Mouse (Mus musculus) neural tube, embryonic 11.5 days (tissue): Measurements from ENCODE around the gene Mog. TPM values are rescaled to one million over a fixed set of nuclear protein-coding genes. Genes with fewer than 3 reads are reported as not detected.

ENCODE experiments used
- ATAC-seq: fragments of 200-750 bp; cut with Nextera tagmentation; 2 replicates; pipeline ENCODE4 v1.8.0; 2017; ENCODE audit warnings: moderate number of reproducible peaks, mild to moderate bottlenecking, moderate TSS enrichment, moderate library complexity; ENCODE audit not compliant: insufficient read depth, low FRiP score, low TSS enrichment
- DNase-seq: peaks from one replicate; pipeline ENCODE4 v3.0.0-alpha.2; 2015; ENCODE audit warnings: low spot score
- H3K27ac ChIP-seq: fragments of 300-500 bp; sonication (generic); 2 replicates; pipeline ENCODE4 v1.5.1; 2014; ENCODE audit warnings: low read depth, mild to moderate bottlenecking, low read length
- H3K27me3 ChIP-seq: fragments of 300-500 bp; sonication (generic); 2 replicates; pipeline ENCODE4 v1.6.1; 2014; ENCODE audit warnings: mild to moderate bottlenecking, low read length, mixed read lengths; ENCODE audit not compliant: control insufficient read depth, insufficient read depth
- H3K36me3 ChIP-seq: fragments of 300-500 bp; sonication (generic); 2 replicates; pipeline ENCODE4 v1.6.1; 2014; ENCODE audit warnings: mild to moderate bottlenecking, low read length, moderate library complexity, mixed read lengths; ENCODE audit not compliant: control insufficient read depth, insufficient read depth
- H3K4me1 ChIP-seq: fragments of 300-500 bp; sonication (generic); 2 replicates; pipeline ENCODE4 v1.6.1; 2014; ENCODE audit warnings: low read length, mixed read lengths; ENCODE audit not compliant: control insufficient read depth, insufficient read depth
- H3K4me2 ChIP-seq: fragments of 300-500 bp; sonication (generic); 2 replicates; pipeline ENCODE4 v1.6.1; 2014; ENCODE audit warnings: low read depth, mild to moderate bottlenecking, moderate library complexity
- H3K4me3 ChIP-seq: fragments of 300-500 bp; sonication (generic); 2 replicates; pipeline ENCODE4 v1.5.1; 2014; ENCODE audit warnings: low read depth, low read length
- H3K9ac ChIP-seq: fragments of 300-500 bp; sonication (generic); 2 replicates; pipeline ENCODE4 v1.6.1; 2014; ENCODE audit warnings: mild to moderate bottlenecking, low read length
- H3K9me3 ChIP-seq: fragments of 300-500 bp; sonication (generic); 2 replicates; pipeline ENCODE4 v1.6.1; 2016; ENCODE audit warnings: low read length; ENCODE audit not compliant: control insufficient read depth
- WGBS: fragments of 180-500 bp; shearing (Covaris S2); extraction: QIAGEN DNeasy Blood & Tissue Kit; methylation state at CpG from one replicate; pipeline ENCODE4 v1.1.7; 2014; 5-methylcytosine and 5-hydroxymethylcytosine counted together
- polyA plus RNA-seq: library from polyadenylated mRNA; unstranded; fragments of >200 nt; fragmentation: Nextera tagmentation; extraction: Ambion mirVana; gene quantifications from 2 replicates; pipeline ENCODE4 v1.2.1, GENCODE M21; 2014

Gene Mog
- polyA plus RNA-seq, 1 experiment from 2014 or later: 0.40 TPM

DNA sequence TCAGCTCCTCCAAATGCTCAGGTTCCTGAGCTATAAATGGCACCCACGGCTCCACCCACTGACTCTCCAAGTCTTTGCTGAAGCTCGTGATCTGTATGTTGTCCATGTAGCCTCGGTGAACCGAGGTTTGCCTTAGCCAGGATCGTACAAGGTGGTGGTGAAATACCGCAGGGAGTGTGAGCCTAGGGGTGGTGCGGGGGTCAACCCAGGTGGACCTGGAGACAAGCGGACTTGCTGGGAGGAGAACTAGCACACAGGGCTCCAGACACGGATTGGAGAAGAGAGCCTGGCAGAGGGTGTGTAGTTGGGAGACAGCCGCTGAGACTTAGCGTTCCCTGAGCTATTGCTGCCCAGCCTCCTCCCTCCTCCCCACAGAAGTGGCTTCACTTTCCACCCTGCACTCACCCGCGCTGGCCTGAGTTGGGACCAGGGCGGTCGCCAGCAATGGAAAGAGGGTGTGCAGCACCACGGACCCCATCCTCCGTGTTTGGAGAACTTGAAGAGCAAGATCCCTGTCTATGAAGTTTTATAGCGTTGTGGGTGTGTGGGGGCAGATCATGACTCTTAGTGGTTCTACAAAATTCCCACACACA lies 41.9 kb downstream of the Mog start, which contains the start of gene 2410137M14Rik:
Gene 2410137M14Rik (minus strand): TSS at position 17 of the 593 bp plus-strand sequence.
- Histone ChIP-seq H3K4me2 (0 out of 2 replicates have a peak within 1 kb of the TSS, but pooled peaks have one; percentile 15), H3K36me3 (no peaks in the 10 kb centered on the region), H3K4me1 (no peaks in the 10 kb centered on the region), H3K4me3 (no peak within 1 kb of the TSS), H3K27me3 (no peaks in the 10 kb centered on the region), H3K9ac (no peak within 1 kb of the TSS), H3K27ac (no peak within 1 kb of the TSS), H3K9me3 (no peaks in the 10 kb centered on the region)
- ATAC-seq: no peak
- DNase-seq: no peak
- 14% methylated on average over 18 of the region's 18 CpGs for WGBS

DNA sequence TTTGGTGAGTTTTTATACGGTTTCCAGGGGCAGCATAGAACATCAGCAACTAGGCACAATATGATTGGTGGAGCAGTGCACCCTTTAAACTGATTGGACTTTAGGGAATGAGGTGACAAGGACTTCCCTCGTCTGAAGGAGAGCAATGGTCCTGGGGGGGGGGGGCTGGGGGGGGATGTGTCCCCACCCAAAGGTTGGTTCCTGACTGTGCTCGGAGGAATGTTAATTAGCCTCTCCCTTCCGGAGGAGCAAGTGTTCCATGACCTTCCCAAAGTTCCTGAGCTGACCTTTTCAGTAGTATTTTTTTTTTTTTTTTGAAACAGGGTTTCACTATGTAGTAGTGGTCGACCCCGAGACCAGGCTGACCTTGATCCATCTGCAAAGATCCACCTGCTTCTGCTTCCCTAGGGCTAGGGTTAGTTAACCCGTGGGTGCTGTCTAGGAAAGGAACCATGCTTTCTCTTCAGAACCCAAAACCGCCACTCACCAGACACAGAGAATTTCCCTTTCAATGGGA lies 49.9 kb downstream of the Mog start:
- WGBS: 82% methylated on average over 8 of the region's 8 CpGs

DNA sequence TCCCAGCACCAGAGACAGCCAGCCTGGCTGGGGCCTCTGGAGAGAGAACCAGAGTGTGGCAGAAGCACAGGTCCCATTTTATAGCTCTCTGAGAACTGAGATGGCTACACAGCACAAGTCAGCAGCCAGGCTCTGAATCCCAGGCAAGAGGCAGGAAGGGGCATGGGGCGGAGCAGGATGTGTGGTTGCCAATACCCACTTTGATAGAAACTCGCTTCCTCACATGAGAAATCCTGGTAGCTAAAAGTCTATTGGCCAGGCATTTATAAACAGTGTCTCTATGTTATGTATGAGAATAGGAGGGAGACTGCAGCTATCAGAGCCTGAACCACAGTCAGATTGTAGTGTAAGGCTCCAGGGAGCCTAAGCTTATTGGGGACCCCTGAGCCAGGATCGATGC lies 50.4 kb downstream of the Mog start:
- Histone ChIP-seq H3K4me1 (no peaks in the 10 kb centered on the region), H3K4me3 (no peak overlapping the region), H3K9ac (no peak overlapping the region), H3K4me2 (no peak overlapping the region), H3K27ac (no peak overlapping the region), H3K36me3 (no peaks in the 10 kb centered on the region), H3K27me3 (no peaks in the 10 kb centered on the region), H3K9me3 (no peaks in the 10 kb centered on the region)
- ATAC-seq (no peak), DNase-seq (no peak)
- 93% methylated on average over 3 of the region's 3 CpGs for WGBS

More for the DNA sequence above, 49.9 kb downstream of the Mog start:
- Histone ChIP-seq H3K9me3 (no peaks in the 10 kb centered on the region), H3K9ac (no peak overlapping the region), H3K36me3 (no peaks in the 10 kb centered on the region), H3K27me3 (no peaks in the 10 kb centered on the region), H3K27ac (no peak overlapping the region), H3K4me2 (no peak overlapping the region), H3K4me1 (no peaks in the 10 kb centered on the region), H3K4me3 (no peak overlapping the region)
- DNase-seq: no peak
- ATAC-seq: no peak

DNA sequence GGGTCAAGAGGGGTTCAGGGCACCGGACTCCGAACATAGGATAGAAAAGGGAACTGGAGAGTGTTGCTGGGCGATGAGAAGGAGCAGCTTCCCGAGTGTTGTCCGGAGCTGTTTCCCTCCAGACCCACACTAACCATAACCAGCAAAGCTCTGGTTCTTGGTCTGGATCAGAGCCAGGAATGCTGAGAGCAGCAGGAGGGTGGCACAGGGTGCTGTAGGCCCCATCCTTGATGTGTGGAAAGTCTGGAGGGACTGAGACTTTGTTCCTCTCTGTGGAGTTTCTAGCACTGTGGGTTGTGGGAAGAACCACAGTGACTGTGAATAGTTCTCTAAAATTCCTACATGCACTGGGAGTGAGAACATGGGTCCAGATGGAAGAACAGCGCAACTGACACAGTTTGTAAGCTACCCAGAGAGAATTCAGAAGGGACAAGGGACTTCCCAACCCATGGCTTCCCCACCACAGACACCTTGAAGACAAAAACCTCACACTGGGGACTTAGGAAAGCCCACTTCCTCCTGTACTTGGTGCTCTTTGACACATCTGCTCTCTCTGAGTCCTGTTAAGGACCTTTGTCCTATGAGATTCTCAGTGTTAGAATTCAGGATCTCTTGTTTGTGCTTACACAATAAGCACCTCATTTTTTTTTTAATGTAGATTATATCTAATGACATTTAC lies 51.9 kb downstream of the Mog start:
- no peaks in the 10 kb centered on the region for H3K4me1 ChIP-seq
- no peak for DNase-seq
- no peaks in the 10 kb centered on the region for H3K9me3 ChIP-seq
- H3K27ac ChIP-seq: no peak overlapping the region
- no peak overlapping the region for H3K4me2 ChIP-seq
- 84% methylated on average over 6 of the region's 6 CpGs for WGBS
- no peak overlapping the region for H3K4me3 ChIP-seq
- no peak for ATAC-seq
- no peaks in the 10 kb centered on the region for H3K36me3 ChIP-seq
- H3K27me3 ChIP-seq: no peaks in the 10 kb centered on the region
- no peak overlapping the region for H3K9ac ChIP-seq

DNA sequence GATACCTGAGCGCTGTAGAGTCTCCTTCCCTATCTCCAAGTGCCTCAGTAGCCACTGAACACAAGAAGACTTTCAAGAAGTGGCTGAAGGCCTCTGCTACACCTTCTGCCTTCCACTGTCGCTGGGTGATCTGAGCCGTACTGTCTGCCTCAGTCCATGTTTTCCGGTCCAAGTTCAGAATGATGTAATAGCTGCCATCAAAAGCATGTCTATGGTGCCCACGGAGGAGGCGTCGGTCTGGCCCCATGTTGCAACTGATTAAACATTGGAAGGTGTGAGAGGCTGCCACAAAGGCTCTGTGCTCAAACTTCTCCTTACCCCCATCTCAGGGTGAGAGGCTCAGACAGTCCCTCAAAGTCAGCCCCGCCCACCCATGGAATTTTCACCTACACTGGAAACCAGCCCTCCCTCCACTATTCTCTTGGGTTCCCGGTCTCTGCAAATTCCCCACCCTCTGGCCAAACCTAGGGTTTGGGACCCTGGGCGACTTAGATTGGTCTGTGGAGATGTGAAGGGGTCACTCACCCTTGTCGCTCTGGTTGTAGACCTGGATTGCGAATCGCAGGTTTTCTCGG lies 52.8 kb downstream of the Mog start:
- no peaks in the 10 kb centered on the region for H3K4me1 ChIP-seq
- no peak overlapping the region for H3K4me3 ChIP-seq
- no peak overlapping the region for H3K4me2 ChIP-seq
- WGBS: 90% methylated on average over 14 of the region's 14 CpGs
- H3K27ac ChIP-seq: no peak overlapping the region
- H3K9ac ChIP-seq: no peak overlapping the region
- no peak for DNase-seq
- H3K36me3 ChIP-seq: no peaks in the 10 kb centered on the region
- no peaks in the 10 kb centered on the region for H3K27me3 ChIP-seq
- no peak for ATAC-seq
- no peaks in the 10 kb centered on the region for H3K9me3 ChIP-seq

DNA sequence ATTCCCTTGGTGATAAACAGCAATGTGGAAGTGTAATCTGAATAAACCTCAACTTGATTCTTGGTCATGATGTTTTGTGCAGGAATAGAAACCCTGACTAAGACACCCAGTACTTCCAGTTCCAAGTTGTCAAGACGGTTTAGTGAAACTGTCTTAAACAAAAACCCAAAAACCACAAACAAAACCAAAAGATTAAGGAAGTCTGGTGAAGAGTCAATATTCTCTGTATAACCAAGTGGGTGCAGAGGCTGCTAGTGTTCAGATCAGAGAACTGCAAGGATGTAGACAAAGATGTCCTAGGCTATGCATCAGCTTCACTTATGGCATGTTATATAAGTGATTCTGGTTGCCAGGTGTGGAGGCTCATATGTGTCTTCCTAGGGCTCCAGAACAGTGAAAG lies 56.3 kb downstream of the Mog start:
- 81% methylated on average over 1 of the region's 1 CpGs for WGBS

DNA sequence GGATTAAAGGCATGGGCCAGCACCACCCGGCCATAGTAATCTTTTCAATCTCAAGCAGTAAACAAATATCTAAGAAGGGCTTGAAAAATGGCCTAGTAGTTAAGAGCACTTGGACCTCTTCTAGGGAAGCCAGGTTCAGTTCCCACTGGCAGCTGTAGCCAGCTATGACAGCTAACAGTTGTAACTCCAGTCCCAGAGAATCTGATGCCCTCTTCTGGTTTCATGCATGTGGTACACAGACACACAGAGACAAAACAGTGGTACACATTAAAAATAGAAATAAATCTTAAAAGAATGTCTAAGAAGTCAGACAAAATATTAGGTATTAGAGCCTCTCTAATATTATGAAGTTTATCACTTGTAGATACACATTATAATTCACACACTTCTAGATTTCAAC lies 62.1 kb downstream of the Mog start:
- no peak overlapping the region for H3K4me2 ChIP-seq
- H3K4me1 ChIP-seq: peaks cover 11% of the 10 kb centered on the region
- no peaks in the 10 kb centered on the region for H3K27me3 ChIP-seq
- 82% methylated on average over 1 of the region's 1 CpGs for WGBS
- H3K9me3 ChIP-seq: no peaks in the 10 kb centered on the region
- no peaks in the 10 kb centered on the region for H3K36me3 ChIP-seq
- no peak overlapping the region for H3K4me3 ChIP-seq
- no peak overlapping the region for H3K9ac ChIP-seq
- no peak for DNase-seq
- ATAC-seq: no peak
- no peak overlapping the region for H3K27ac ChIP-seq

More for the DNA sequence above, 56.3 kb downstream of the Mog start:
- Histone ChIP-seq H3K36me3 (no peaks in the 10 kb centered on the region), H3K4me1 (no peaks in the 10 kb centered on the region), H3K9ac (no peak overlapping the region), H3K27ac (no peak overlapping the region), H3K27me3 (no peaks in the 10 kb centered on the region), H3K9me3 (no peaks in the 10 kb centered on the region), H3K4me2 (no peak overlapping the region), H3K4me3 (no peak overlapping the region)
- ATAC-seq: no peak
- DNase-seq: no peak
